In the genomic region with DNA sequence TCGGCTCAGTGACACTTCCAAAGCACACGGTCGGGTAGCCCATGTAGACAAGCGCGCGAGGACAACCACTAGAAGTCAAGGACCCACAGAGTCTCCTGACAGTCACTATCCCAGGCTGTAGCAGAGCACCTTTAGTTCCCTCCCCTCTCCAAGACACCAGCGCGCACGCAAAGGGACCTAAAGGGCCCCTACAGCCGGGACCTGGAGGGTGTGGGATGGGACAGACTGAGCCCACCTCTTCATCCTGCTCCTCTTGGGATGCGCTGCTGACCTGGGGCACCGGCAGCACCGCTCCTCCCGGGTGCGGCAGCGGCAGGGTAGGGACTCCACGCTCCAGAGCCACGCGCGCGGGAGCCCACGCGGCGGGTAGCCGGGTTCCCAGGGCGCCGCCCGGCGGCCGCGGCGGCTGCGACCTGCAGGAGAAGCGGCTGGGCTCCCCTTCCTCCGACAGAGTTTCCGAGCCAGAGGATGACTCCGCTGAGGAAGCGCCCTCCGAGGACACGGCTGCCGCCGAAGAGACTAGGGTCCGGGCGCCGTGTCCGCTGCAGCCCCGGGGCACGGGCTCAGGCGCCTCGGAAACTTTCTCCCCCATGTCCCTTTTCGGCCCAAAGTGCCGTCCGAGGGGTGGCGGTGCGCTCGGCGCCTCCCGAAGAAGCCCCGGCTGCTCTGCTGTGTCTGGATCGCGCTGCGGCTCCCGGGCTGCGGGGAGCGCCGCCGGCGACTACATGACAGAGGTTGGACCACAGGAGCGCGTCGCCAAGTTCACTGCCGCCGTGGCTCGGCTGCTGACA, we compare ENCODE assay signal across 8 mouse cellular contexts. TPM values are rescaled to one million over a fixed set of nuclear protein-coding genes. Genes with fewer than 3 reads are reported as not detected.
DNase-seq lines count a peak whose midpoint lies in the region; ATAC-seq and TF ChIP-seq lines count a peak whose summit lies in the region.

No protein-coding gene starts in this region.

- intact Hi-C loops in gastrocnemius, adult 2 months (cut with DNase I), result loop anchor here (5.0 kb wide), 1 partner anchor 161 kb away; no protein-coding TSS in a partner anchor

- ATAC-seq in hindbrain, embryonic 15.5 days (ENCODE audit: low FRiP score, low read depth), result peak; percentile 79
- ATAC-seq in limb, embryonic 15.5 days (ENCODE audit: insufficient number of reproducible peaks, low FRiP score, low TSS enrichment, low read depth), result peak; percentile 56; the same call in 1 of the 2 replicates
- ATAC-seq in neural tube, embryonic 11.5 days (ENCODE audit: insufficient read depth, low FRiP score, low TSS enrichment), result peak; percentile 54

- peak overlapping the region; percentile 96 for H3K4me2 ChIP-seq in hindbrain, embryonic 15.5 days
- peak overlapping the region; percentile 95 for H3K4me2 ChIP-seq in limb, embryonic 15.5 days
- H3K4me2 ChIP-seq in neural tube, embryonic 11.5 days (ENCODE audit: low read depth), result peak overlapping the region; percentile 89

- DNase-seq in cerebellum, adult 2 months, result peak in 1 of 2 experiments; percentile 5
- no peak for DNase-seq in cerebellum, adult 9-10 months
- DNase-seq in gastrocnemius, adult 2 months, result peak; percentile 71
- peak; percentile 66 for DNase-seq in neural tube, embryonic 11.5 days (ENCODE audit: low spot score)
- DNase-seq in thymus, postnatal 0 days (ENCODE audit: low spot score), result peak; percentile 17

- under 1% methylated on average over 74 of the region's 74 CpGs for WGBS in cerebellum, adult 2 months
- under 1% methylated on average over 74 of the region's 74 CpGs for WGBS in hindbrain, embryonic 15.5 days
- WGBS in limb, embryonic 15.5 days, result under 1% methylated on average over 73 of the region's 74 CpGs
- under 1% methylated on average over 70 of the region's 74 CpGs for WGBS in neural tube, embryonic 11.5 days

- no peak overlapping the region for H3K27ac ChIP-seq in cerebellum, adult 2 months (ENCODE audit: insufficient read depth, low read length)
- H3K27ac ChIP-seq in bone marrow macrophage, adult 2 months (ENCODE audit: insufficient read depth, low read depth, low read length), result no peak overlapping the region
- H3K27ac ChIP-seq in gastrocnemius, adult 2 months, result peak overlapping the region; percentile 82
- H3K27ac ChIP-seq in hindbrain, embryonic 15.5 days (replicated peaks), result peak overlapping the region; percentile 26; the same call in 1 of the 2 replicates
- 0 out of 2 replicates have a peak overlapping the region, but pooled peaks have one; percentile 39 for H3K27ac ChIP-seq in limb, embryonic 15.5 days
- H3K27ac ChIP-seq in neural tube, embryonic 11.5 days (ENCODE audit: low read depth, low read length), result no peak overlapping the region

- H3K4me1 ChIP-seq in cerebellum, adult 2 months (ENCODE audit: control insufficient read depth, insufficient read depth, low read length), result peaks cover 4% of the 10 kb centered on the region; the same call in 1 of the 2 replicates
- H3K4me1 ChIP-seq in bone marrow macrophage, adult 2 months (ENCODE audit: control insufficient read depth, insufficient read depth, low read length), result no peaks in the 10 kb centered on the region
- peaks cover 22% of the 10 kb centered on the region for H3K4me1 ChIP-seq in hindbrain, embryonic 15.5 days (replicated peaks)
- H3K4me1 ChIP-seq in limb, embryonic 15.5 days, result peaks cover 25% of the 10 kb centered on the region
- H3K4me1 ChIP-seq in neural tube, embryonic 11.5 days (ENCODE audit: control insufficient read depth, insufficient read depth, low read length), result peaks cover 6% of the 10 kb centered on the region

- no peak for TF ChIP-seq CTCF in cerebellum, adult 2 months (IDR thresholded peaks at IDR 0.05; ENCODE audit: borderline replicate concordance, insufficient read depth, low read depth, low read length)
- no peak for TF ChIP-seq CTCF in bone marrow macrophage, adult 2 months (IDR thresholded peaks at IDR 0.05; ENCODE audit: low read depth, low read length)
- TF ChIP-seq CTCF in gastrocnemius, adult 2 months (IDR thresholded peaks at IDR 0.05), result peak; percentile 43

- TF ChIP-seq POLR2A in cerebellum, adult 2 months (IDR thresholded peaks at IDR 0.05; ENCODE audit: borderline replicate concordance, insufficient read depth, low read length), result no peak
- TF ChIP-seq POLR2A in bone marrow macrophage, adult 2 months (IDR thresholded peaks at IDR 0.05; ENCODE audit: borderline replicate concordance, low read depth, low read length), result no peak

- no peaks in the 10 kb centered on the region for H3K9me3 ChIP-seq in hindbrain, embryonic 15.5 days
- no peaks in the 10 kb centered on the region for H3K9me3 ChIP-seq in limb, embryonic 15.5 days
- H3K9me3 ChIP-seq in neural tube, embryonic 11.5 days (ENCODE audit: control insufficient read depth, low read length), result no peaks in the 10 kb centered on the region

- no peaks in the 10 kb centered on the region for H3K36me3 ChIP-seq in hindbrain, embryonic 15.5 days
- no peaks in the 10 kb centered on the region for H3K36me3 ChIP-seq in limb, embryonic 15.5 days
- no peaks in the 10 kb centered on the region for H3K36me3 ChIP-seq in neural tube, embryonic 11.5 days (ENCODE audit: control insufficient read depth, insufficient read depth, low read length)

- H3K27me3 ChIP-seq in cerebellum, adult 2 months (ENCODE audit: control insufficient read depth, insufficient read depth, low read length), result no peaks in the 10 kb centered on the region; the same call in 1 of the 2 replicates
- peaks cover 11% of the 10 kb centered on the region; the same call in 1 of the 2 replicates for H3K27me3 ChIP-seq in hindbrain, embryonic 15.5 days
- peaks cover 30% of the 10 kb centered on the region for H3K27me3 ChIP-seq in limb, embryonic 15.5 days
- H3K27me3 ChIP-seq in neural tube, embryonic 11.5 days (ENCODE audit: control insufficient read depth, insufficient read depth, low read length), result peaks cover 27% of the 10 kb centered on the region

- H3K9ac ChIP-seq in hindbrain, embryonic 15.5 days, result peak overlapping the region; percentile 51
- H3K9ac ChIP-seq in limb, embryonic 15.5 days, result peak overlapping the region; percentile 68
- H3K9ac ChIP-seq in neural tube, embryonic 11.5 days (ENCODE audit: low read length), result peak overlapping the region; percentile 40

- H3K4me3 ChIP-seq in cerebellum, adult 2 months (replicated peaks; ENCODE audit: insufficient read depth, low read depth, low read length), result peak overlapping the region; percentile 59
- H3K4me3 ChIP-seq in bone marrow macrophage, adult 2 months (ENCODE audit: insufficient read depth, low read length), result peak overlapping the region; percentile 35
- peak overlapping the region; percentile 93 for H3K4me3 ChIP-seq in gastrocnemius, adult 2 months
- H3K4me3 ChIP-seq in hindbrain, embryonic 15.5 days, result peak overlapping the region; percentile 70
- H3K4me3 ChIP-seq in limb, embryonic 15.5 days, result peak overlapping the region; percentile 76
- H3K4me3 ChIP-seq in neural tube, embryonic 11.5 days (ENCODE audit: low read depth, low read length), result peak overlapping the region; percentile 52

RNA-seq across cellular contexts. Expression of a gene that starts 0.5 kb away (rescaled TPM):
- 18.0 and 21.2 TPM in 2 replicates for polyA plus RNA-seq in cerebellum, adult 2 months (2012; rRNA removed)
- 0.27 and 0.44 TPM in 2 replicates for polyA plus RNA-seq in bone marrow macrophage, adult 2 months (2012; ENCODE audit: insufficient read depth, insufficient read length, missing spikeins)
- total RNA-seq in gastrocnemius, adult 2 months (2021), result 10 to 100 TPM; 47.2 to 49.9 TPM
- 29.1 and 31.6 TPM in 2 replicates for polyA plus RNA-seq in hindbrain, embryonic 15.5 days (2015; fragmentation: Nextera tagmentation; extraction: Ambion mirVana)
- polyA plus RNA-seq in limb, embryonic 15.5 days (2015; fragmentation: Nextera tagmentation; extraction: Ambion mirVana), result 25.3 and 26.3 TPM in 2 replicates
- polyA plus RNA-seq in neural tube, embryonic 11.5 days (2014; fragmentation: Nextera tagmentation; extraction: Ambion mirVana), result 19.5 and 19.7 TPM in 2 replicates
- 15.9 and 25.4 TPM in 2 replicates for polyA plus RNA-seq in thymus, postnatal 0 days (2015; fragmentation: Nextera tagmentation; extraction: Ambion mirVana)

Comparison
In these comparisons a context has a peak if more than half of its experiments do, and no peak if none do; other contexts are left out.
1. H3K27ac ChIP-seq: peak in gastrocnemius, adult 2 months (single experiment), hindbrain, embryonic 15.5 days (single experiment) and limb, embryonic 15.5 days (single experiment); none in cerebellum, adult 2 months (single experiment), bone marrow macrophage, adult 2 months (single experiment) and neural tube, embryonic 11.5 days (single experiment).
2. H3K4me3 ChIP-seq: peak in every context shown above with its lines; median percentile 93 in gastrocnemius, adult 2 months; 76 in limb, embryonic 15.5 days; 70 in hindbrain, embryonic 15.5 days; 59 in cerebellum, adult 2 months; 52 in neural tube, embryonic 11.5 days; 35 in bone marrow macrophage, adult 2 months.
3. RNA of a gene that starts 0.5 kb away (polyA plus RNA-seq): 29.1 to 31.6 TPM in hindbrain, embryonic 15.5 days, 25.3 to 26.3 TPM in limb, embryonic 15.5 days, 15.9 to 25.4 TPM in thymus, postnatal 0 days, 18.0 to 21.2 TPM in cerebellum, adult 2 months and 19.5 to 19.7 TPM in neural tube, embryonic 11.5 days; 0.27 to 0.44 TPM in bone marrow macrophage, adult 2 months; every median in the first group is over 10 times any median in the second.
4. Peak in every context shown above with its lines, with median percentiles within 50 percentile points of each other: ATAC-seq, H3K4me2 ChIP-seq and H3K9ac ChIP-seq.